Comparison of ENCODE assay signal across 30 mouse cellular contexts in genomic region chr3:121536803-121537202, GRCm38 (mm10). TPM values are rescaled to one million over a fixed set of nuclear protein-coding genes. Genes with fewer than 3 reads are reported as not detected.
DNase-seq lines count a peak whose midpoint lies in the region; ATAC-seq and TF ChIP-seq lines count a peak whose summit lies in the region.
"Had no signal": no experiment of that assay in that cellular context is flagged by ENCODE, and none has a peak within 500 bp of the region (broad histone marks: within the 10 kb centered on the region; RNA-seq: fewer than 3 reads in every experiment).

No protein-coding gene starts in this region.

- DNase-seq in limb, embryonic 10.5 days (ENCODE audit: low spot score) = no peak
- peak; percentile 64 for DNase-seq in lung, postnatal 0 days (ENCODE audit: low spot score)
- DNase-seq in lung, postnatal 10 days = no peak
- DNase-seq in retina, postnatal 1 day = peak; percentile 35
- DNase-seq in yolk sac, embryonic 10.5 days (ENCODE audit: low spot score) = no peak
- DNase-seq: adrenal gland, adult 8-10 months; cerebellum, adult 9-10 months; cerebellum, postnatal 36 days; embryo, embryonic 11 days; gastrocnemius, postnatal 14 days; heart, adult 2 months; heart, postnatal 36 days; kidney, adult 9 months; kidney, postnatal 10 days; layer of hippocampus, adult 9-11 months; thymus, adult 2 months; thymus, postnatal 36 days had no signal

- no peak overlapping the region for H3K4me2 ChIP-seq in limb, embryonic 12.5 days
- H3K4me2 ChIP-seq in lung, postnatal 0 days (replicated peaks; ENCODE audit: low read depth, low read length) = no peak overlapping the region
- H3K4me2 ChIP-seq: embryonic facial prominence, embryonic 12.5 days; hindbrain, embryonic 12.5 days; limb, embryonic 13.5 days; liver, embryonic 11.5 days; midbrain, embryonic 15.5 days had no signal

- no peak overlapping the region for H3K4me3 ChIP-seq in limb, embryonic 12.5 days (replicated peaks)
- H3K4me3 ChIP-seq in limb, embryonic 10.5 days = no peak overlapping the region
- no peak overlapping the region for H3K4me3 ChIP-seq in lung, postnatal 0 days (ENCODE audit: low read depth, low read length)
- H3K4me3 ChIP-seq: embryonic facial prominence, embryonic 12.5 days; heart, adult 2 months; hindbrain, embryonic 12.5 days; limb, embryonic 13.5 days; midbrain, embryonic 15.5 days had no signal

- TF ChIP-seq EP300 in lung, postnatal 0 days (IDR thresholded peaks at IDR 0.05) = no peak

- 0 out of 2 replicates have a peak overlapping the region, but pooled peaks have one; percentile 50 for H3K27ac ChIP-seq in limb, embryonic 12.5 days
- H3K27ac ChIP-seq in limb, embryonic 10.5 days = no peak overlapping the region
- peak overlapping the region; percentile 52 for H3K27ac ChIP-seq in lung, postnatal 0 days (ENCODE audit: low read length)
- H3K27ac ChIP-seq: embryonic facial prominence, embryonic 12.5 days; heart, adult 2 months; limb, embryonic 13.5 days; midbrain, embryonic 15.5 days had no signal

- H3K27me3 ChIP-seq in limb, embryonic 12.5 days = peaks cover 30% of the 10 kb centered on the region
- H3K27me3 ChIP-seq in limb, embryonic 10.5 days (ENCODE audit: low read depth, poor library complexity, severe bottlenecking) = peaks cover 35% of the 10 kb centered on the region
- no peaks in the 10 kb centered on the region for H3K27me3 ChIP-seq in lung, postnatal 0 days (replicated peaks; ENCODE audit: insufficient read depth, low read length)
- H3K27me3 ChIP-seq: CH12.LX had no signal

- peaks cover 22% of the 10 kb centered on the region for H3K4me1 ChIP-seq in limb, embryonic 12.5 days (replicated peaks)
- H3K4me1 ChIP-seq in limb, embryonic 10.5 days = peaks cover 24% of the 10 kb centered on the region
- H3K4me1 ChIP-seq in lung, postnatal 0 days (ENCODE audit: insufficient read depth, low read depth, low read length) = no peaks in the 10 kb centered on the region; the same call in 1 of the 2 replicates

- H3K36me3 ChIP-seq in limb, embryonic 12.5 days = no peaks in the 10 kb centered on the region
- H3K36me3 ChIP-seq in limb, embryonic 10.5 days = no peaks in the 10 kb centered on the region
- no peaks in the 10 kb centered on the region for H3K36me3 ChIP-seq in lung, postnatal 0 days (ENCODE audit: insufficient read depth, low read length)
- H3K36me3 ChIP-seq: embryonic facial prominence, embryonic 12.5 days; hindbrain, embryonic 12.5 days; limb, embryonic 13.5 days; midbrain, embryonic 15.5 days had no signal

- TF ChIP-seq CTCF in lung, postnatal 0 days (IDR thresholded peaks at IDR 0.05) = no peak

- WGBS in limb, embryonic 12.5 days = 74% methylated on average over 9 of the region's 9 CpGs
- WGBS in limb, embryonic 10.5 days = 83% methylated on average over 9 of the region's 9 CpGs
- 45% methylated on average over 9 of the region's 9 CpGs for WGBS in lung, postnatal 0 days

- no peak overlapping the region for H3K9ac ChIP-seq in limb, embryonic 12.5 days (replicated peaks)
- no peak overlapping the region for H3K9ac ChIP-seq in lung, postnatal 0 days (replicated peaks; ENCODE audit: low read depth)
- H3K9ac ChIP-seq: embryonic facial prominence, embryonic 12.5 days; hindbrain, embryonic 12.5 days; limb, embryonic 13.5 days; midbrain, embryonic 15.5 days had no signal

- ATAC-seq in limb, embryonic 12.5 days (ENCODE audit: insufficient number of reproducible peaks, insufficient read depth, low FRiP score, low TSS enrichment, low read depth) = no peak
- peak; percentile 13; the same call in 1 of the 2 replicates for ATAC-seq in lung, postnatal 0 days
- ATAC-seq in granulocyte monocyte progenitor cell, adult 5-6 weeks (replicated peaks; ENCODE audit: poor library complexity, severe bottlenecking) = 0 out of 2 replicates have a peak, but pooled peaks have one; percentile 20
- ATAC-seq: forebrain, embryonic 14.5 days; intestine, postnatal 0 days; midbrain, embryonic 15.5 days had no signal

- H3K9me3 ChIP-seq in limb, embryonic 12.5 days = no peaks in the 10 kb centered on the region
- no peaks in the 10 kb centered on the region for H3K9me3 ChIP-seq in limb, embryonic 10.5 days (replicated peaks)
- H3K9me3 ChIP-seq in lung, postnatal 0 days (ENCODE audit: low read length) = no peaks in the 10 kb centered on the region
- H3K9me3 ChIP-seq: embryonic facial prominence, embryonic 12.5 days; hindbrain, embryonic 12.5 days; limb, embryonic 13.5 days; midbrain, embryonic 15.5 days had no signal

RNA-seq across cellular contexts. Expression of gene Slc44a3, which starts 4.6 kb away (rescaled TPM):
- 0.65 and 1.5 TPM in 2 replicates for polyA plus RNA-seq in limb, embryonic 12.5 days (2016; fragmentation: Nextera tagmentation; extraction: Ambion mirVana)
- 0.23 and 0.53 TPM in 2 replicates for polyA plus RNA-seq in limb, embryonic 10.5 days (2016; fragmentation: Nextera tagmentation; extraction: Ambion mirVana)
- 45.4 and 48.7 TPM in 2 replicates for polyA plus RNA-seq in lung, postnatal 0 days (2015; fragmentation: Nextera tagmentation; extraction: Ambion mirVana)
- total RNA-seq in granulocyte monocyte progenitor cell, adult 5-6 weeks (2014; fragmentation: Nextera tagmentation) = not detected in 2 replicates
- total RNA-seq in granulocyte monocyte progenitor cell, adult 5-6 weeks (2017) = not detected in 2 replicates
- total RNA-seq: CH12.LX; heart, adult 2 months; left cerebral cortex, adult 18-20 months; left cerebral cortex, postnatal 14 days; neutrophil, adult 5-6 weeks had no signal

Comparison
In these comparisons a context has a peak if more than half of its experiments do, and no peak if none do; other contexts are left out.
1. DNase-seq: peak in lung, postnatal 0 days (single experiment) and retina, postnatal 1 day (single experiment); none in limb, embryonic 10.5 days (single experiment), lung, postnatal 10 days (single experiment) and yolk sac, embryonic 10.5 days (single experiment).
2. RNA of gene Slc44a3, which starts 4.6 kb away (polyA plus RNA-seq): 45.4 to 48.7 TPM in lung, postnatal 0 days; 0.65 to 1.5 TPM in limb, embryonic 12.5 days and 0.23 to 0.53 TPM in limb, embryonic 10.5 days; every median in the first group is over 10 times any median in the second.